Comparison of ENCODE assay signal across 18 mouse cellular contexts in the genomic region with DNA sequence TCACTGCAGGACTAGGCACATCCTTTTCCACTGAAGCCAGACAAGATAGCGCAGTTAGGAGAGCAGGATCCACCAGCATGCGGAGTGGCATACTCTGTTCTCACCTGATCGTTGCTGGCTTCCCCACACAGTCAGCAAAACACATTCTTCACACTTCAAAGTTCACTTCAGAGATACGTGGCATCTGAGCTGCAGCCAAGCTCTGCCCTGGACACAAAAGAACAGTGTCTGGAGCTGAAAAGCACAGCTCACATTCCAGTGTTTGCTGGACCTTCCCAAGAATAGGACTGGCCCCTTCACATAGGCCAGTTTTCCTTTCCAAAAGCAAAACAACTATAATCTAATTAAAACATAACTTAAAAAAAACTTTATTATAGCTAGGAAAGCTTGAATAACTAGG.
DNase-seq lines count a peak whose midpoint lies in the region; ATAC-seq and TF ChIP-seq lines count a peak whose summit lies in the region.
"Had no signal": no experiment of that assay in that cellular context is flagged by ENCODE, and none has a peak within 500 bp of the region (broad histone marks: within the 10 kb centered on the region; RNA-seq: fewer than 3 reads in every experiment).

No protein-coding gene starts in this region.

- H3K4me2 ChIP-seq in heart, embryonic 12.5 days, result peak overlapping the region; percentile 28; the same call in 1 of the 2 replicates
- H3K4me2 ChIP-seq in kidney, embryonic 16.5 days (replicated peaks; ENCODE audit: low read depth, low read length), result no peak overlapping the region
- no peak overlapping the region for H3K4me2 ChIP-seq in heart, postnatal 0 days (ENCODE audit: low read depth, low read length)
- no peak overlapping the region for H3K4me2 ChIP-seq in hindbrain, embryonic 16.5 days (ENCODE audit: low read length)
- H3K4me2 ChIP-seq: forebrain, embryonic 15.5 days; hindbrain, embryonic 12.5 days; liver, embryonic 13.5 days had no signal

- no peaks in the 10 kb centered on the region for H3K27me3 ChIP-seq in heart, embryonic 12.5 days (replicated peaks)
- H3K27me3 ChIP-seq in kidney, embryonic 16.5 days (ENCODE audit: insufficient read depth, low read length), result no peaks in the 10 kb centered on the region
- H3K27me3 ChIP-seq in heart, postnatal 0 days (ENCODE audit: control insufficient read depth, insufficient read depth, low read length), result no peaks in the 10 kb centered on the region
- no peaks in the 10 kb centered on the region for H3K27me3 ChIP-seq in hindbrain, embryonic 16.5 days (replicated peaks; ENCODE audit: control insufficient read depth, insufficient read depth, low read length)
- H3K27me3 ChIP-seq: forebrain, embryonic 15.5 days; hindbrain, embryonic 12.5 days; liver, embryonic 13.5 days had no signal

- no peak overlapping the region for H3K9ac ChIP-seq in heart, embryonic 12.5 days
- no peak overlapping the region for H3K9ac ChIP-seq in kidney, embryonic 16.5 days (replicated peaks; ENCODE audit: low read length)
- no peak overlapping the region for H3K9ac ChIP-seq in heart, postnatal 0 days (replicated peaks; ENCODE audit: low read depth, low read length)
- H3K9ac ChIP-seq in hindbrain, embryonic 16.5 days (ENCODE audit: low read depth, low read length), result no peak overlapping the region
- H3K9ac ChIP-seq: forebrain, embryonic 15.5 days; hindbrain, embryonic 12.5 days; liver, embryonic 13.5 days had no signal

- no peak for ATAC-seq in heart, embryonic 12.5 days (ENCODE audit: insufficient number of reproducible peaks, low FRiP score)
- no peak; the same call in 1 of the 2 replicates for ATAC-seq in kidney, embryonic 16.5 days (ENCODE audit: low FRiP score, low TSS enrichment)
- ATAC-seq in heart, postnatal 0 days (ENCODE audit: insufficient read depth, low read depth), result peak; percentile 53; the same call in 1 of the 2 replicates
- ATAC-seq in hindbrain, embryonic 16.5 days, result no peak
- ATAC-seq: CD4-positive, CD25-positive, alpha-beta regulatory T cell, adult 4 months; forebrain, embryonic 15.5 days had no signal

- H3K27ac ChIP-seq in heart, embryonic 12.5 days (ENCODE audit: poor library complexity, severe bottlenecking), result peak overlapping the region; percentile 54
- no peak overlapping the region for H3K27ac ChIP-seq in kidney, embryonic 16.5 days (ENCODE audit: low read length)
- no peak overlapping the region for H3K27ac ChIP-seq in heart, postnatal 0 days (ENCODE audit: low read depth)
- H3K27ac ChIP-seq in hindbrain, embryonic 16.5 days (ENCODE audit: low read depth, low read length), result no peak overlapping the region
- H3K27ac ChIP-seq: embryonic facial prominence, embryonic 10.5 days; forebrain, embryonic 15.5 days; hindbrain, embryonic 12.5 days; liver, embryonic 13.5 days; macrophage had no signal

- TF ChIP-seq EP300 in heart, postnatal 0 days (IDR thresholded peaks at IDR 0.05; ENCODE audit: low read depth), result no peak

- no peak overlapping the region for H3K4me3 ChIP-seq in heart, embryonic 12.5 days
- no peak overlapping the region for H3K4me3 ChIP-seq in kidney, embryonic 16.5 days (ENCODE audit: low read length)
- H3K4me3 ChIP-seq in heart, postnatal 0 days (ENCODE audit: low read depth, low read length), result no peak overlapping the region
- H3K4me3 ChIP-seq in hindbrain, embryonic 16.5 days (ENCODE audit: low read length), result no peak overlapping the region
- H3K4me3 ChIP-seq: embryonic facial prominence, embryonic 10.5 days; forebrain, embryonic 15.5 days; hindbrain, embryonic 12.5 days; liver, embryonic 13.5 days had no signal

- TF ChIP-seq CTCF in heart, postnatal 0 days (IDR thresholded peaks at IDR 0.05; ENCODE audit: low read depth), result no peak

- H3K9me3 ChIP-seq in heart, embryonic 12.5 days (replicated peaks), result no peaks in the 10 kb centered on the region
- H3K9me3 ChIP-seq in kidney, embryonic 16.5 days (ENCODE audit: low read length), result no peaks in the 10 kb centered on the region
- no peaks in the 10 kb centered on the region for H3K9me3 ChIP-seq in heart, postnatal 0 days (replicated peaks; ENCODE audit: control insufficient read depth, low read length)
- H3K9me3 ChIP-seq in hindbrain, embryonic 16.5 days (ENCODE audit: control insufficient read depth, low read length), result no peaks in the 10 kb centered on the region
- H3K9me3 ChIP-seq: embryonic facial prominence, embryonic 10.5 days; forebrain, embryonic 15.5 days; hindbrain, embryonic 12.5 days; liver, embryonic 13.5 days had no signal

- H3K4me1 ChIP-seq in heart, embryonic 12.5 days (replicated peaks), result peaks cover 8% of the 10 kb centered on the region
- H3K4me1 ChIP-seq in kidney, embryonic 16.5 days (ENCODE audit: insufficient read depth, low read length), result 0 out of 2 replicates have a peak, but pooled peaks cover 4% of the 10 kb centered on the region
- H3K4me1 ChIP-seq in heart, postnatal 0 days (ENCODE audit: control insufficient read depth, insufficient read depth), result 0 out of 2 replicates have a peak, but pooled peaks cover 10% of the 10 kb centered on the region
- no peaks in the 10 kb centered on the region for H3K4me1 ChIP-seq in hindbrain, embryonic 16.5 days (ENCODE audit: control insufficient read depth, insufficient read depth, low read depth, low read length)
- H3K4me1 ChIP-seq: forebrain, embryonic 15.5 days; liver, embryonic 13.5 days had no signal

- WGBS in heart, embryonic 12.5 days, result 20% methylated on average over 4 of the region's 4 CpGs
- WGBS in kidney, embryonic 16.5 days, result 64% methylated on average over 4 of the region's 4 CpGs
- WGBS in heart, postnatal 0 days, result 16% methylated on average over 4 of the region's 4 CpGs
- 69% methylated on average over 4 of the region's 4 CpGs for WGBS in hindbrain, embryonic 16.5 days

- no peaks in the 10 kb centered on the region for H3K36me3 ChIP-seq in heart, embryonic 12.5 days
- no peaks in the 10 kb centered on the region for H3K36me3 ChIP-seq in kidney, embryonic 16.5 days (ENCODE audit: insufficient read depth, low read length)
- H3K36me3 ChIP-seq in heart, postnatal 0 days (replicated peaks; ENCODE audit: control insufficient read depth, insufficient read depth, low read length), result no peaks in the 10 kb centered on the region
- H3K36me3 ChIP-seq in hindbrain, embryonic 16.5 days (ENCODE audit: control insufficient read depth, insufficient read depth, low read length), result no peaks in the 10 kb centered on the region
- H3K36me3 ChIP-seq: embryonic facial prominence, embryonic 10.5 days; forebrain, embryonic 15.5 days; hindbrain, embryonic 12.5 days; liver, embryonic 13.5 days had no signal

- no peak for DNase-seq in heart, postnatal 4 days
- DNase-seq in kidney, adult 18-20 months, result peak; percentile 10
- DNase-seq in heart, postnatal 0 days (ENCODE audit: low spot score), result no peak
- DNase-seq in kidney, postnatal 14 days, result peak; percentile 41
- DNase-seq: adrenal gland, postnatal 25 days; cerebellum, adult 9-11 months; layer of hippocampus, adult 9-11 months; liver, embryonic 13.5 days; lung, adult 2 months; thymus, postnatal 14 days had no signal

Comparison
In these comparisons a context has a peak if more than half of its experiments do, and no peak if none do; other contexts are left out.
1. DNase-seq: peak in kidney, adult 18-20 months (single experiment) and kidney, postnatal 14 days (single experiment); none in heart, postnatal 4 days (single experiment) and heart, postnatal 0 days (single experiment).